Mouse (Mus musculus): ENCODE results near the gene Trappc12. TPM values are rescaled to one million over a fixed set of nuclear protein-coding genes. Genes with fewer than 3 reads are reported as not detected.
A peak's percentile ranks its signal among the peaks of the same experiment; 100 is the strongest.

Gene Trappc12
- polyA plus RNA-seq, 1 experiment from 2014 or later: 41.0 TPM

GRCm38 (mm10) chr12:28700101-28700511 lies 50.2 kb downstream of the Trappc12 start:
- Histone ChIP-seq H3K27me3 (replicated peaks) (no peaks in the 10 kb centered on the region; the same call in 1 of the 2 replicates), H3K4me3 (no peak overlapping the region), H3K27ac (peak overlapping the region; percentile 48; the same call in 1 of the 2 replicates), H3K9ac (no peak overlapping the region), H3K4me2 (replicated peaks) (no peak overlapping the region), H3K4me1 (peaks cover 19% of the 10 kb centered on the region), H3K9me3 (no peaks in the 10 kb centered on the region), H3K36me3 (peaks cover 11% of the 10 kb centered on the region; the same call in 1 of the 2 replicates)
- no peak for ATAC-seq (ENCODE audit: low FRiP score, low read depth)
- WGBS: 34% methylated on average over 3 of the region's 3 CpGs

- Histone ChIP-seq H3K27me3 (replicated peaks) (no peaks in the 10 kb centered on the region; the same call in 1 of the 2 replicates), H3K4me3 (no peak overlapping the region), H3K4me2 (replicated peaks) (no peak overlapping the region), H3K9ac (no peak overlapping the region), H3K9me3 (no peaks in the 10 kb centered on the region), H3K36me3 (peaks cover 14% of the 10 kb centered on the region; the same call in 1 of the 2 replicates), H3K4me1 (peaks cover 15% of the 10 kb centered on the region), H3K27ac (peak overlapping the region; percentile 48; the same call in 1 of the 2 replicates)
- no peak; the same call in 1 of the 2 replicates for ATAC-seq (ENCODE audit: low FRiP score, low read depth)
- whole genome bisulfite sequencing: 10% methylated on average over 6 of the region's 6 CpGs
Observed at GRCm38 (mm10) chr12:28699656-28700055, 50.6 kb downstream of the Trappc12 start.

GRCm38 (mm10) chr12:28699086-28699485 lies 51.2 kb downstream of the Trappc12 start:
- Histone ChIP-seq H3K27me3 (replicated peaks) (no peaks in the 10 kb centered on the region; the same call in 1 of the 2 replicates), H3K4me3 (no peak overlapping the region), H3K4me1 (peaks cover 9% of the 10 kb centered on the region), H3K9me3 (no peaks in the 10 kb centered on the region), H3K9ac (no peak overlapping the region), H3K4me2 (replicated peaks) (no peak overlapping the region), H3K27ac (no peak overlapping the region), H3K36me3 (peaks cover 18% of the 10 kb centered on the region; the same call in 1 of the 2 replicates)
- 84% methylated on average over 5 of the region's 5 CpGs for WGBS
- ATAC-seq (ENCODE audit: low FRiP score, low read depth): no peak

- Histone ChIP-seq H3K9me3 (no peaks in the 10 kb centered on the region), H3K27ac (no peak overlapping the region), H3K27me3 (replicated peaks) (no peaks in the 10 kb centered on the region; the same call in 1 of the 2 replicates), H3K4me1 (peaks cover 8% of the 10 kb centered on the region; the same call in 1 of the 2 replicates), H3K4me2 (replicated peaks) (no peak overlapping the region), H3K4me3 (no peak overlapping the region), H3K9ac (no peak overlapping the region), H3K36me3 (peaks cover 18% of the 10 kb centered on the region; the same call in 1 of the 2 replicates)
- WGBS: 82% methylated on average over 14 of the region's 14 CpGs
- no peak for ATAC-seq (ENCODE audit: low FRiP score, low read depth)
Observed at GRCm38 (mm10) chr12:28697821-28698595, 52.3 kb downstream of the Trappc12 start.

- Histone ChIP-seq H3K9ac (no peak overlapping the region), H3K27ac (no peak overlapping the region), H3K9me3 (no peaks in the 10 kb centered on the region), H3K4me1 (no peaks in the 10 kb centered on the region), H3K4me2 (replicated peaks) (no peak overlapping the region), H3K4me3 (no peak overlapping the region), H3K36me3 (peaks cover 32% of the 10 kb centered on the region; the same call in 1 of the 2 replicates), H3K27me3 (replicated peaks) (no peaks in the 10 kb centered on the region)
- WGBS: 91% methylated on average over 7 of the region's 7 CpGs
- no peak for ATAC-seq (ENCODE audit: low FRiP score, low read depth)
Observed at GRCm38 (mm10) chr12:28694776-28695175, 55.5 kb downstream of the Trappc12 start.

GRCm38 (mm10) chr12:28694231-28694630 lies 56.0 kb downstream of the Trappc12 start:
- Histone ChIP-seq H3K4me2 (replicated peaks) (no peak overlapping the region), H3K27ac (no peak overlapping the region), H3K27me3 (replicated peaks) (no peaks in the 10 kb centered on the region), H3K4me1 (no peaks in the 10 kb centered on the region), H3K9ac (no peak overlapping the region), H3K4me3 (no peak overlapping the region), H3K9me3 (no peaks in the 10 kb centered on the region), H3K36me3 (peaks cover 38% of the 10 kb centered on the region; the same call in 1 of the 2 replicates)
- WGBS: 81% methylated on average over 2 of the region's 2 CpGs
- ATAC-seq (ENCODE audit: low FRiP score, low read depth): no peak

GRCm38 (mm10) chr12:28693738-28694137 lies 56.5 kb downstream of the Trappc12 start:
- no peak overlapping the region for H3K27ac ChIP-seq
- H3K4me1 ChIP-seq: no peaks in the 10 kb centered on the region
- H3K4me3 ChIP-seq: no peak overlapping the region
- H3K9me3 ChIP-seq: no peaks in the 10 kb centered on the region
- no peak for ATAC-seq (ENCODE audit: low FRiP score, low read depth)
- no peak overlapping the region for H3K4me2 ChIP-seq (replicated peaks)
- WGBS: 87% methylated on average over 3 of the region's 3 CpGs
- H3K9ac ChIP-seq: no peak overlapping the region
- H3K36me3 ChIP-seq: peaks cover 42% of the 10 kb centered on the region; the same call in 1 of the 2 replicates
- H3K27me3 ChIP-seq (replicated peaks): no peaks in the 10 kb centered on the region

GRCm38 (mm10) chr12:28690730-28691129 lies 59.5 kb downstream of the Trappc12 start:
- peaks cover 35% of the 10 kb centered on the region; the same call in 1 of the 2 replicates for H3K36me3 ChIP-seq
- WGBS: 92% methylated on average over 7 of the region's 7 CpGs

GRCm38 (mm10) chr12:28688996-28689395 lies 61.3 kb downstream of the Trappc12 start:
- H3K9ac ChIP-seq: no peak overlapping the region
- H3K4me2 ChIP-seq (replicated peaks): no peak overlapping the region
- no peak overlapping the region for H3K27ac ChIP-seq
- H3K27me3 ChIP-seq (replicated peaks): no peaks in the 10 kb centered on the region
- no peak for ATAC-seq (ENCODE audit: low FRiP score, low read depth)
- 87% methylated on average over 6 of the region's 6 CpGs for WGBS
- no peak overlapping the region for H3K4me3 ChIP-seq
- H3K36me3 ChIP-seq: peaks cover 24% of the 10 kb centered on the region; the same call in 1 of the 2 replicates
- H3K4me1 ChIP-seq: peaks cover 7% of the 10 kb centered on the region
- no peaks in the 10 kb centered on the region for H3K9me3 ChIP-seq

More at GRCm38 (mm10) chr12:28690730-28691129, 59.5 kb downstream of the Trappc12 start:
- H3K9me3 ChIP-seq: no peaks in the 10 kb centered on the region
- no peak overlapping the region for H3K4me3 ChIP-seq
- ATAC-seq (ENCODE audit: low FRiP score, low read depth): no peak
- H3K27ac ChIP-seq: no peak overlapping the region
- H3K9ac ChIP-seq: no peak overlapping the region
- H3K27me3 ChIP-seq (replicated peaks): no peaks in the 10 kb centered on the region
- no peak overlapping the region for H3K4me2 ChIP-seq (replicated peaks)
- H3K4me1 ChIP-seq: peaks cover 7% of the 10 kb centered on the region

GRCm38 (mm10) chr12:28686199-28686879 lies 63.9 kb downstream of the Trappc12 start:
- H3K27me3 ChIP-seq (replicated peaks): no peaks in the 10 kb centered on the region
- no peak overlapping the region for H3K4me3 ChIP-seq
- H3K9ac ChIP-seq: no peak overlapping the region
- no peak overlapping the region for H3K27ac ChIP-seq
- WGBS: 43% methylated on average over 8 of the region's 8 CpGs
- no peak overlapping the region for H3K4me2 ChIP-seq (replicated peaks)
- H3K4me1 ChIP-seq: peaks cover 7% of the 10 kb centered on the region
- no peaks in the 10 kb centered on the region for H3K9me3 ChIP-seq
- H3K36me3 ChIP-seq: peaks cover 17% of the 10 kb centered on the region; the same call in 1 of the 2 replicates
- ATAC-seq (ENCODE audit: low FRiP score, low read depth): no peak

GRCm38 (mm10) chr12:28685771-28686170 lies 64.5 kb downstream of the Trappc12 start:
- no peak overlapping the region for H3K9ac ChIP-seq
- H3K27me3 ChIP-seq (replicated peaks): no peaks in the 10 kb centered on the region
- H3K4me1 ChIP-seq: peaks cover 7% of the 10 kb centered on the region
- H3K36me3 ChIP-seq: peaks cover 11% of the 10 kb centered on the region; the same call in 1 of the 2 replicates
- H3K4me3 ChIP-seq: no peak overlapping the region
- WGBS: 69% methylated on average over 3 of the region's 3 CpGs
- H3K27ac ChIP-seq: no peak overlapping the region
- no peak for ATAC-seq (ENCODE audit: low FRiP score, low read depth)
- H3K4me2 ChIP-seq (replicated peaks): no peak overlapping the region
- H3K9me3 ChIP-seq: no peaks in the 10 kb centered on the region

- no peak for ATAC-seq (ENCODE audit: low FRiP score, low read depth)
- Histone ChIP-seq H3K9ac (no peak overlapping the region), H3K4me3 (no peak overlapping the region), H3K9me3 (no peaks in the 10 kb centered on the region), H3K27ac (no peak overlapping the region), H3K36me3 (peaks cover 9% of the 10 kb centered on the region; the same call in 1 of the 2 replicates), H3K4me2 (replicated peaks) (no peak overlapping the region), H3K4me1 (peaks cover 7% of the 10 kb centered on the region), H3K27me3 (replicated peaks) (no peaks in the 10 kb centered on the region)
- WGBS: 83% methylated on average over 1 of the region's 1 CpGs
Observed at GRCm38 (mm10) chr12:28684674-28685073, 65.6 kb downstream of the Trappc12 start.
